Mouse (Mus musculus) CD8-positive naive resting alpha-beta T cell, adult 57 days (primary cell): ENCODE data around the gene Gm43720. TPM values are rescaled to one million over a fixed set of nuclear protein-coding genes. Genes with fewer than 3 reads are reported as not detected.

Experiments
- total RNA-seq: library from RNA; stranded (reverse); gene quantifications from one replicate; pipeline ENCODE4 v1.2.4, GENCODE M21; 2023

The Gm43720 gene
- total RNA-seq, result not detected

GRCm38 (mm10) chr5:138279585-138280424 lies at the start of gene Gm43720, which contains the start of the genes Gpc2 and Stag3:
Gene Gm43720, minus strand, starts transcription at chr5:138279958.
Gene Gpc2, minus strand, starts transcription at chr5:138280005.
Gene Stag3, plus strand, starts transcription at chr5:138280240.

GRCm38 (mm10) chr5:138272409-138272923 lies 7.3 kb downstream of the Gm43720 start, which contains the start of gene Gal3st4:
Gene Gal3st4, minus strand, starts transcription at chr5:138272840.

GRCm38 (mm10) chr5:138263260-138264206 lies 16.2 kb downstream of the Gm43720 start, which contains the start of gene BC037034:
Gene BC037034, minus strand, starts transcription at chr5:138264033.

GRCm38 (mm10) chr5:138255353-138256093 lies 24.2 kb downstream of the Gm43720 start, which contains the start of gene Lamtor4:
Gene Lamtor4, plus strand, starts transcription at chr5:138255482.

GRCm38 (mm10) chr5:138225700-138226099 lies 54.1 kb downstream of the Gm43720 start, which contains the start of gene Nxpe5:
Gene Nxpe5, plus strand, starts transcription at chr5:138225898.

Other genes starting within 250 kb of the Gm43720 start
- not detected for gene Smok3c, start 226.8 kb downstream of the Gm43720 start, total RNA-seq
- 23.5 TPM for gene Zkscan1, start 194.9 kb downstream of the Gm43720 start, total RNA-seq
- 13.4 TPM for gene Zscan21, start 163.1 kb downstream of the Gm43720 start, total RNA-seq
- 13.9 TPM for gene Zfp113, start 124.2 kb downstream of the Gm43720 start, total RNA-seq
- 54.0 TPM for gene Cops6, start 118.9 kb downstream of the Gm43720 start, total RNA-seq
- 26.7 TPM for gene Ap4m1, start 108.0 kb downstream of the Gm43720 start, total RNA-seq
- gene Mcm7, start 107.5 kb downstream of the Gm43720 start, total RNA-seq, result 74.2 TPM
- gene Taf6, start 92.5 kb downstream of the Gm43720 start, total RNA-seq, result 29.3 TPM
- gene Cnpy4, start 92.5 kb downstream of the Gm43720 start, total RNA-seq, result 21.0 TPM
- gene Mblac1, start 85.6 kb downstream of the Gm43720 start, total RNA-seq, result 0.67 TPM
- gene Nxpe5, start 54.1 kb downstream of the Gm43720 start, total RNA-seq, result not detected
- gene Lamtor4, start 24.5 kb downstream of the Gm43720 start, total RNA-seq, result 24.8 TPM
- gene BC037034, start 15.9 kb downstream of the Gm43720 start, total RNA-seq, result 53.1 TPM
- gene Gal3st4, start 7.1 kb downstream of the Gm43720 start, total RNA-seq, result not detected
- 0.86 TPM for gene Gpc2, start within 50 bp of the Gm43720 start, total RNA-seq
- gene Stag3, start 282 bp upstream of the Gm43720 start, total RNA-seq, result not detected
- not detected for gene Pvrig, start 62.0 kb upstream of the Gm43720 start, total RNA-seq
- gene Zfp157, start 161.5 kb upstream of the Gm43720 start, total RNA-seq, result 12.3 TPM